Mouse (Mus musculus) naive thymus-derived CD4-positive, alpha-beta T cell, adult 2 months (primary cell): Measurements from ENCODE around the gene Cyp26b1.

Source experiments
- DNase-seq: peaks from one replicate; pipeline ENCODE4 v3.0.0-alpha.2; 2011; ENCODE audit warnings: low read depth

Gene Cyp26b1

GRCm38 (mm10) chr6:84562948-84563347 lies 30.8 kb downstream of the Cyp26b1 start:
- DNase-seq, result no peak

- DNase-seq, result no peak
Observed at GRCm38 (mm10) chr6:84561171-84561570, 32.5 kb downstream of the Cyp26b1 start.

GRCm38 (mm10) chr6:84549852-84550437 lies 43.8 kb downstream of the Cyp26b1 start:
- DNase-seq, result no peak

GRCm38 (mm10) chr6:84545428-84545827 lies 48.3 kb downstream of the Cyp26b1 start:
- no peak for DNase-seq

GRCm38 (mm10) chr6:84544359-84544758 lies 49.3 kb downstream of the Cyp26b1 start:
- no peak for DNase-seq

- DNase-seq, result no peak
Observed at GRCm38 (mm10) chr6:84543516-84543915, 50.2 kb downstream of the Cyp26b1 start.

GRCm38 (mm10) chr6:84539924-84540323 lies 53.8 kb downstream of the Cyp26b1 start:
- no peak for DNase-seq

- no peak for DNase-seq
Observed at GRCm38 (mm10) chr6:84538681-84539080, 55.0 kb downstream of the Cyp26b1 start.

- DNase-seq, result no peak
Observed at GRCm38 (mm10) chr6:84537611-84538197, 56.0 kb downstream of the Cyp26b1 start.

GRCm38 (mm10) chr6:84534944-84535343 lies 58.8 kb downstream of the Cyp26b1 start:
- DNase-seq, result no peak

- DNase-seq, result no peak
Observed at GRCm38 (mm10) chr6:84529912-84530311, 63.8 kb downstream of the Cyp26b1 start.

GRCm38 (mm10) chr6:84524901-84525601 lies 68.7 kb downstream of the Cyp26b1 start:
- DNase-seq, result no peak
